Mouse (Mus musculus) limb, embryonic 12.5 days (tissue): ENCODE results near the gene Tmem167b. TPM values are rescaled to one million over a fixed set of nuclear protein-coding genes. Genes with fewer than 3 reads are reported as not detected.
A peak's percentile ranks its signal among the peaks of the same experiment; 100 is the strongest.

Source experiments
- ATAC-seq: fragments of 200-750 bp; cut with Nextera tagmentation; 2 replicates; pipeline ENCODE4 v1.8.0; 2017; ENCODE audit warnings: low read depth, moderate TSS enrichment; ENCODE audit not compliant: insufficient number of reproducible peaks, insufficient read depth, low FRiP score, low TSS enrichment
- H3K27ac ChIP-seq: fragments of 300-500 bp; sonication (generic); 2 replicates; pipeline ENCODE4 v1.5.1; 2016; ENCODE audit warnings: mild to moderate bottlenecking, moderate library complexity
- H3K27me3 ChIP-seq: fragments of 300-500 bp; sonication (generic); 2 replicates; pipeline ENCODE4 v1.6.1; 2016; ENCODE audit warnings: mild to moderate bottlenecking, moderate library complexity
- H3K36me3 ChIP-seq: fragments of 300-500 bp; sonication (generic); 2 replicates; pipeline ENCODE4 v1.6.1; 2016; ENCODE audit warnings: mild to moderate bottlenecking, moderate library complexity
- H3K4me1 ChIP-seq: fragments of 300-500 bp; sonication (generic); replicated peaks from 2 replicates; pipeline ENCODE4 v1.6.1; 2016
- H3K4me2 ChIP-seq: fragments of 300-500 bp; sonication (generic); 2 replicates; pipeline ENCODE4 v1.6.1; 2016; ENCODE audit warnings: mild to moderate bottlenecking, moderate library complexity
- H3K4me3 ChIP-seq: fragments of 300-500 bp; sonication (generic); replicated peaks from 2 replicates; pipeline ENCODE4 v1.5.1; 2016; ENCODE audit warnings: mild to moderate bottlenecking
- H3K9ac ChIP-seq: fragments of 300-500 bp; sonication (generic); replicated peaks from 2 replicates; pipeline ENCODE4 v1.6.1; 2016; ENCODE audit warnings: mild to moderate bottlenecking, moderate library complexity
- H3K9me3 ChIP-seq: fragments of 300-500 bp; sonication (generic); 2 replicates; pipeline ENCODE4 v1.6.1; 2016; ENCODE audit warnings: mild to moderate bottlenecking, moderate library complexity
- WGBS: fragments of 180-500 bp; shearing (Covaris S2); methylation state at CpG from one replicate; pipeline ENCODE4 v1.1.7; 2016; 5-methylcytosine and 5-hydroxymethylcytosine counted together
- polyA plus RNA-seq: library from polyadenylated mRNA; unstranded; fragments of >200 nt; fragmentation: Nextera tagmentation; extraction: Ambion mirVana; gene quantifications from 2 replicates; pipeline ENCODE4 v1.2.1, GENCODE M21; 2016

The Tmem167b gene
- polyA plus RNA-seq, 1 experiment from 2014 or later, result 37.4 TPM

GRCm38 (mm10) chr3:108536517-108537260 lies 25.6 kb downstream of the Tmem167b start, which contains the start of gene 5330417C22Rik:
5330417C22Rik (minus strand) TSS chr3:108536536.
- Histone ChIP-seq H3K36me3 (no peaks in the 10 kb centered on the region), H3K9me3 (no peaks in the 10 kb centered on the region), H3K4me1 (peaks cover 10% of the 10 kb centered on the region), H3K4me2 (peak within 1 kb of the TSS; percentile 92), H3K9ac (no peak within 1 kb of the TSS; the same call in 1 of the 2 replicates), H3K27me3 (peaks cover 28% of the 10 kb centered on the region), H3K27ac (no peak within 1 kb of the TSS), H3K4me3 (peak within 1 kb of the TSS; percentile 50)
- ATAC-seq, result peak; percentile 63; the same call in 1 of the 2 replicates
- 1% methylated on average over 35 of the region's 35 CpGs for WGBS

GRCm38 (mm10) chr3:108535896-108536516 lies 26.3 kb downstream of the Tmem167b start:
- Histone ChIP-seq H3K4me2 (peak overlapping the region; percentile 92), H3K36me3 (no peaks in the 10 kb centered on the region), H3K27me3 (peaks cover 28% of the 10 kb centered on the region), H3K4me1 (peaks cover 10% of the 10 kb centered on the region), H3K9me3 (no peaks in the 10 kb centered on the region), H3K4me3 (peak overlapping the region; percentile 50), H3K9ac (no peak overlapping the region), H3K27ac (no peak overlapping the region)
- peak; percentile 18; the same call in 1 of the 2 replicates for ATAC-seq
- WGBS, result 6% methylated on average over 15 of the region's 15 CpGs

GRCm38 (mm10) chr3:108533951-108534350 lies 28.3 kb downstream of the Tmem167b start, which contains the start of gene 1700013F07Rik:
1700013F07Rik (plus strand) TSS chr3:108534150.
- Histone ChIP-seq H3K4me3 (no peak within 1 kb of the TSS), H3K27me3 (peaks cover 28% of the 10 kb centered on the region), H3K36me3 (no peaks in the 10 kb centered on the region), H3K4me2 (no peak within 1 kb of the TSS), H3K9me3 (no peaks in the 10 kb centered on the region), H3K9ac (no peak within 1 kb of the TSS), H3K4me1 (peaks cover 10% of the 10 kb centered on the region), H3K27ac (no peak within 1 kb of the TSS)
- 88% methylated on average over 6 of the region's 6 CpGs for WGBS
- ATAC-seq, result no peak

GRCm38 (mm10) chr3:108533114-108533885 lies 29.0 kb downstream of the Tmem167b start:
- Histone ChIP-seq H3K36me3 (no peaks in the 10 kb centered on the region), H3K4me2 (no peak overlapping the region), H3K4me1 (peaks cover 10% of the 10 kb centered on the region), H3K27me3 (peaks cover 25% of the 10 kb centered on the region), H3K9ac (no peak overlapping the region), H3K27ac (no peak overlapping the region), H3K9me3 (no peaks in the 10 kb centered on the region), H3K4me3 (no peak overlapping the region)
- 74% methylated on average over 9 of the region's 9 CpGs for WGBS
- no peak for ATAC-seq

- ATAC-seq, result no peak
- 92% methylated on average over 8 of the region's 8 CpGs for WGBS
- H3K27ac ChIP-seq, result no peak overlapping the region
- peaks cover under 1% of the 10 kb centered on the region; the same call in 1 of the 2 replicates for H3K27me3 ChIP-seq
- no peaks in the 10 kb centered on the region for H3K36me3 ChIP-seq
- H3K9ac ChIP-seq, result no peak overlapping the region
- no peak overlapping the region for H3K4me2 ChIP-seq
- H3K4me1 ChIP-seq, result no peaks in the 10 kb centered on the region
- H3K4me3 ChIP-seq, result no peak overlapping the region
- no peaks in the 10 kb centered on the region for H3K9me3 ChIP-seq
Measured at GRCm38 (mm10) chr3:108528489-108528888, 33.8 kb downstream of the Tmem167b start.

- H3K36me3 ChIP-seq, result no peaks in the 10 kb centered on the region
- H3K9ac ChIP-seq, result no peak overlapping the region
- H3K4me3 ChIP-seq, result no peak overlapping the region
- no peak for ATAC-seq
- no peak overlapping the region for H3K4me2 ChIP-seq
- H3K27me3 ChIP-seq, result peaks cover 3% of the 10 kb centered on the region; the same call in 1 of the 2 replicates
- H3K4me1 ChIP-seq, result no peaks in the 10 kb centered on the region
- no peaks in the 10 kb centered on the region for H3K9me3 ChIP-seq
- 91% methylated on average over 4 of the region's 4 CpGs for WGBS
- H3K27ac ChIP-seq, result no peak overlapping the region
Measured at GRCm38 (mm10) chr3:108523415-108523814, 38.9 kb downstream of the Tmem167b start.

GRCm38 (mm10) chr3:108518276-108518675 lies 44.0 kb downstream of the Tmem167b start:
- no peak overlapping the region for H3K4me3 ChIP-seq
- H3K4me1 ChIP-seq, result no peaks in the 10 kb centered on the region
- H3K9me3 ChIP-seq, result no peaks in the 10 kb centered on the region
- peaks cover under 1% of the 10 kb centered on the region; the same call in 1 of the 2 replicates for H3K27me3 ChIP-seq
- H3K36me3 ChIP-seq, result no peaks in the 10 kb centered on the region
- H3K27ac ChIP-seq, result no peak overlapping the region
- H3K9ac ChIP-seq, result no peak overlapping the region
- ATAC-seq, result no peak
- WGBS, result 56% methylated on average over 4 of the region's 4 CpGs
- H3K4me2 ChIP-seq, result no peak overlapping the region

- no peak for ATAC-seq
- no peaks in the 10 kb centered on the region for H3K9me3 ChIP-seq
- H3K4me3 ChIP-seq, result no peak overlapping the region
- no peaks in the 10 kb centered on the region for H3K27me3 ChIP-seq
- no peak overlapping the region for H3K9ac ChIP-seq
- 73% methylated on average over 3 of the region's 3 CpGs for WGBS
- H3K27ac ChIP-seq, result no peak overlapping the region
- H3K36me3 ChIP-seq, result no peaks in the 10 kb centered on the region
- peaks cover 18% of the 10 kb centered on the region for H3K4me1 ChIP-seq
- H3K4me2 ChIP-seq, result no peak overlapping the region
Measured at GRCm38 (mm10) chr3:108513465-108513864, 48.8 kb downstream of the Tmem167b start.

GRCm38 (mm10) chr3:108510716-108511483 lies 51.4 kb downstream of the Tmem167b start:
- Histone ChIP-seq H3K4me3 (no peak overlapping the region), H3K27me3 (no peaks in the 10 kb centered on the region), H3K27ac (peak overlapping the region; percentile 77), H3K4me1 (peaks cover 26% of the 10 kb centered on the region), H3K9ac (no peak overlapping the region), H3K9me3 (no peaks in the 10 kb centered on the region), H3K4me2 (peak overlapping the region; percentile 41), H3K36me3 (no peaks in the 10 kb centered on the region)
- ATAC-seq, result no peak
- WGBS, result 6% methylated on average over 9 of the region's 9 CpGs

- Histone ChIP-seq H3K27ac (no peak overlapping the region), H3K27me3 (no peaks in the 10 kb centered on the region)
Measured at GRCm38 (mm10) chr3:108510156-108510555, 52.1 kb downstream of the Tmem167b start.

More at GRCm38 (mm10) chr3:108510156-108510555, 52.1 kb downstream of the Tmem167b start:
- H3K36me3 ChIP-seq, result no peaks in the 10 kb centered on the region
- 63% methylated on average over 1 of the region's 2 CpGs for WGBS
- no peak for ATAC-seq
- no peak overlapping the region for H3K4me2 ChIP-seq
- no peak overlapping the region for H3K4me3 ChIP-seq
- no peak overlapping the region for H3K9ac ChIP-seq
- H3K4me1 ChIP-seq, result peaks cover 26% of the 10 kb centered on the region
- H3K9me3 ChIP-seq, result no peaks in the 10 kb centered on the region
